Mouse (Mus musculus): Measurements from ENCODE around the gene Rbms3. TPM values are rescaled to one million over a fixed set of nuclear protein-coding genes. Genes with fewer than 3 reads are reported as not detected.

Gene Rbms3
- polyA plus RNA-seq, 1 experiment from 2014 or later, result 12.2 TPM

GRCm38 (mm10) chr9:117156330-117156905 is 473.3 kb downstream of the Rbms3 start:
- Histone ChIP-seq H3K27ac (ENCODE audit: low read depth, low read length) (no peak overlapping the region), H3K36me3 (ENCODE audit: control insufficient read depth, insufficient read depth, low read length) (no peaks in the 10 kb centered on the region), H3K9ac (ENCODE audit: low read length) (no peak overlapping the region), H3K4me2 (ENCODE audit: low read depth, low read length, severe bottlenecking) (no peak overlapping the region), H3K4me1 (replicated peaks; ENCODE audit: control insufficient read depth, insufficient read depth, low read length) (no peaks in the 10 kb centered on the region), H3K4me3 (ENCODE audit: low read depth, low read length) (no peak overlapping the region), H3K9me3 (ENCODE audit: control insufficient read depth, low read length) (no peaks in the 10 kb centered on the region; the same call in 1 of the 2 replicates), H3K27me3 (ENCODE audit: control insufficient read depth, insufficient read depth, low read length) (no peaks in the 10 kb centered on the region)
- DNase-seq (ENCODE audit: low spot score) (no peak), ATAC-seq (replicated peaks; ENCODE audit: low FRiP score) (no peak)
- WGBS, result 80% methylated on average over 9 of the region's 9 CpGs

- Histone ChIP-seq H3K4me1 (replicated peaks; ENCODE audit: control insufficient read depth, insufficient read depth, low read length) (no peaks in the 10 kb centered on the region), H3K27ac (ENCODE audit: low read depth, low read length) (no peak overlapping the region), H3K4me2 (ENCODE audit: low read depth, low read length, severe bottlenecking) (no peak overlapping the region), H3K9ac (ENCODE audit: low read length) (no peak overlapping the region), H3K9me3 (ENCODE audit: control insufficient read depth, low read length) (no peaks in the 10 kb centered on the region; the same call in 1 of the 2 replicates), H3K36me3 (ENCODE audit: control insufficient read depth, insufficient read depth, low read length) (no peaks in the 10 kb centered on the region), H3K4me3 (ENCODE audit: low read depth, low read length) (no peak overlapping the region), H3K27me3 (ENCODE audit: control insufficient read depth, insufficient read depth, low read length) (no peaks in the 10 kb centered on the region)
- 84% methylated on average over 4 of the region's 4 CpGs for WGBS
- no peak for ATAC-seq (replicated peaks; ENCODE audit: low FRiP score)
- DNase-seq (ENCODE audit: low spot score), result no peak
Measured at GRCm38 (mm10) chr9:117154590-117154989, 475.1 kb downstream of the Rbms3 start.

- Histone ChIP-seq H3K27me3 (ENCODE audit: control insufficient read depth, insufficient read depth, low read length) (no peaks in the 10 kb centered on the region), H3K9me3 (ENCODE audit: control insufficient read depth, low read length) (no peaks in the 10 kb centered on the region; the same call in 1 of the 2 replicates), H3K4me1 (replicated peaks; ENCODE audit: control insufficient read depth, insufficient read depth, low read length) (no peaks in the 10 kb centered on the region), H3K4me3 (ENCODE audit: low read depth, low read length) (no peak overlapping the region), H3K27ac (ENCODE audit: low read depth, low read length) (no peak overlapping the region), H3K4me2 (ENCODE audit: low read depth, low read length, severe bottlenecking) (no peak overlapping the region), H3K36me3 (ENCODE audit: control insufficient read depth, insufficient read depth, low read length) (no peaks in the 10 kb centered on the region), H3K9ac (ENCODE audit: low read length) (no peak overlapping the region)
- DNase-seq (ENCODE audit: low spot score), result no peak
- 79% methylated on average over 20 of the region's 20 CpGs for WGBS
- ATAC-seq (replicated peaks; ENCODE audit: low FRiP score), result no peak
Measured at GRCm38 (mm10) chr9:117153686-117154274, 475.9 kb downstream of the Rbms3 start.

- Histone ChIP-seq H3K9ac (ENCODE audit: low read length) (no peak overlapping the region), H3K27me3 (ENCODE audit: control insufficient read depth, insufficient read depth, low read length) (no peaks in the 10 kb centered on the region), H3K4me3 (ENCODE audit: low read depth, low read length) (no peak overlapping the region), H3K27ac (ENCODE audit: low read depth, low read length) (no peak overlapping the region), H3K4me1 (replicated peaks; ENCODE audit: control insufficient read depth, insufficient read depth, low read length) (no peaks in the 10 kb centered on the region), H3K36me3 (ENCODE audit: control insufficient read depth, insufficient read depth, low read length) (no peaks in the 10 kb centered on the region), H3K4me2 (ENCODE audit: low read depth, low read length, severe bottlenecking) (no peak overlapping the region), H3K9me3 (ENCODE audit: control insufficient read depth, low read length) (no peaks in the 10 kb centered on the region; the same call in 1 of the 2 replicates)
- ATAC-seq (replicated peaks; ENCODE audit: low FRiP score) (no peak), DNase-seq (ENCODE audit: low spot score) (no peak)
- 87% methylated on average over 3 of the region's 3 CpGs for WGBS
Measured at GRCm38 (mm10) chr9:117151951-117152350, 477.8 kb downstream of the Rbms3 start.

- no peaks in the 10 kb centered on the region for H3K4me1 ChIP-seq (replicated peaks; ENCODE audit: control insufficient read depth, insufficient read depth, low read length)
- ATAC-seq (replicated peaks; ENCODE audit: low FRiP score) (no peak), DNase-seq (ENCODE audit: low spot score) (no peak)
- no peak overlapping the region for H3K4me3 ChIP-seq (ENCODE audit: low read depth, low read length)
- WGBS, result 83% methylated on average over 7 of the region's 7 CpGs
- no peak overlapping the region for H3K27ac ChIP-seq (ENCODE audit: low read depth, low read length)
- no peak overlapping the region for H3K9ac ChIP-seq (ENCODE audit: low read length)
- no peak overlapping the region for H3K4me2 ChIP-seq (ENCODE audit: low read depth, low read length, severe bottlenecking)
- H3K9me3 ChIP-seq (ENCODE audit: control insufficient read depth, low read length), result no peaks in the 10 kb centered on the region
- no peaks in the 10 kb centered on the region for H3K36me3 ChIP-seq (ENCODE audit: control insufficient read depth, insufficient read depth, low read length)
- H3K27me3 ChIP-seq (ENCODE audit: control insufficient read depth, insufficient read depth, low read length), result no peaks in the 10 kb centered on the region
Measured at GRCm38 (mm10) chr9:117144057-117144723, 485.5 kb downstream of the Rbms3 start.

GRCm38 (mm10) chr9:117139971-117140370 is 489.7 kb downstream of the Rbms3 start:
- H3K36me3 ChIP-seq (ENCODE audit: control insufficient read depth, insufficient read depth, low read length), result no peaks in the 10 kb centered on the region
- H3K4me3 ChIP-seq (ENCODE audit: low read depth, low read length), result no peak overlapping the region
- H3K9me3 ChIP-seq (ENCODE audit: control insufficient read depth, low read length), result no peaks in the 10 kb centered on the region
- H3K9ac ChIP-seq (ENCODE audit: low read length), result no peak overlapping the region
- H3K4me2 ChIP-seq (ENCODE audit: low read depth, low read length, severe bottlenecking), result no peak overlapping the region
- H3K4me1 ChIP-seq (replicated peaks; ENCODE audit: control insufficient read depth, insufficient read depth, low read length), result no peaks in the 10 kb centered on the region
- no peak overlapping the region for H3K27ac ChIP-seq (ENCODE audit: low read depth, low read length)
- 91% methylated on average over 3 of the region's 3 CpGs for WGBS
- H3K27me3 ChIP-seq (ENCODE audit: control insufficient read depth, insufficient read depth, low read length), result no peaks in the 10 kb centered on the region
- DNase-seq (ENCODE audit: low spot score) (no peak), ATAC-seq (replicated peaks; ENCODE audit: low FRiP score) (no peak)

- Histone ChIP-seq H3K36me3 (ENCODE audit: control insufficient read depth, insufficient read depth, low read length) (no peaks in the 10 kb centered on the region), H3K4me1 (replicated peaks; ENCODE audit: control insufficient read depth, insufficient read depth, low read length) (no peaks in the 10 kb centered on the region), H3K9ac (ENCODE audit: low read length) (no peak overlapping the region), H3K4me3 (ENCODE audit: low read depth, low read length) (no peak overlapping the region), H3K27ac (ENCODE audit: low read depth, low read length) (no peak overlapping the region), H3K9me3 (ENCODE audit: control insufficient read depth, low read length) (no peaks in the 10 kb centered on the region), H3K4me2 (ENCODE audit: low read depth, low read length, severe bottlenecking) (no peak overlapping the region), H3K27me3 (ENCODE audit: control insufficient read depth, insufficient read depth, low read length) (no peaks in the 10 kb centered on the region)
- no peak for DNase-seq (ENCODE audit: low spot score)
- ATAC-seq (replicated peaks; ENCODE audit: low FRiP score), result no peak
- 65% methylated on average over 5 of the region's 5 CpGs for WGBS
Measured at GRCm38 (mm10) chr9:117136410-117136809, 493.3 kb downstream of the Rbms3 start.

GRCm38 (mm10) chr9:117134043-117134442 is 495.7 kb downstream of the Rbms3 start:
- Histone ChIP-seq H3K27me3 (ENCODE audit: control insufficient read depth, insufficient read depth, low read length) (no peaks in the 10 kb centered on the region), H3K36me3 (ENCODE audit: control insufficient read depth, insufficient read depth, low read length) (no peaks in the 10 kb centered on the region), H3K4me2 (ENCODE audit: low read depth, low read length, severe bottlenecking) (no peak overlapping the region), H3K4me3 (ENCODE audit: low read depth, low read length) (no peak overlapping the region), H3K4me1 (replicated peaks; ENCODE audit: control insufficient read depth, insufficient read depth, low read length) (no peaks in the 10 kb centered on the region), H3K9ac (ENCODE audit: low read length) (no peak overlapping the region), H3K9me3 (ENCODE audit: control insufficient read depth, low read length) (no peaks in the 10 kb centered on the region), H3K27ac (ENCODE audit: low read depth, low read length) (no peak overlapping the region)
- 38% methylated on average over 2 of the region's 2 CpGs for WGBS
- DNase-seq (ENCODE audit: low spot score), result no peak
- no peak for ATAC-seq (replicated peaks; ENCODE audit: low FRiP score)
